Mouse (Mus musculus) ES-Bruce4 (cell line): Measurements from ENCODE around the gene Cuzd1.

Experiments used
- CTCF ChIP-seq: IDR thresholded peaks from one replicate; pipeline ENCODE4 v1.8.1; 2011; ENCODE audit warnings: low read depth, low read length
- POLR2A ChIP-seq: IDR thresholded peaks from one replicate; pipeline ENCODE4 v1.8.1; 2011; ENCODE audit warnings: low read length; ENCODE audit not compliant: insufficient read depth

DNA sequence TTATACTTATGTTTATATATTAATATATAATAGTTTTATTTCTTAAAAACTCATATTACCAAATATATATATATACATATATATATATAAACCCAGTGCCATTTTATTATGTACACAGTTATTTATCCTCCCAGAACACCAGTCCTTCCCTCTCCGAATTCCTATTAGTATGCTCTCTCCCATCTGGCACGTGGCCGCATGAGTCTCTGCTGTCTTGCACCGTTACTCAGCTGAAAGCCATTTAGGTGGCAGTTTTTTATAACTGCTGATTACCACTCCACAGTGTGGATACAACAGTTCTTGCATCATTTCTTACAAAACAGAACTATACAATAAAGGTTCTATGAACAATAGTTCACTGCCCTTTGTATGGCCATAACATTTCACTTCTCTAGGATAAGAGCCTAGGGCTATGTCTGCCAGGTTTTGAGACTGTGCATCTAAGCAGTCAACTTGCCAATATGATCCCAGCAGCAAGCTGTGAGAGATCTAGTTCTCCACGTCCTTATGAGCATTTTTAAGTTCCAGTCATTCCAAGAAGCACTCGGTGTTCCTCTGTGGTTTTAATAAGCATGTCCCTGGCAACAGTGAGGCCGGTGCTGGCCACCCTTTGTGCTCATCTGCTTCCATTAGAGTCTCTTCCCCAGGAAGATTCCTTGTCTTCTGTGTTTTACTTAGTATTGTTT lies 23.9 kb upstream of the Cuzd1 start:
- no peak for TF ChIP-seq CTCF
- TF ChIP-seq POLR2A = no peak
